In genomic region chr13:30688035-30688616, GRCm38 (mm10) we compare ENCODE assay signal across 24 mouse cellular contexts.
"Had no signal": no experiment of that assay in that cellular context is flagged by ENCODE, and none has a peak within 500 bp of the region (broad histone marks: within the 10 kb centered on the region; RNA-seq: fewer than 3 reads in every experiment).

No protein-coding gene starts in this region.

- H3K4me1 ChIP-seq: heart, embryonic 13.5 days; hindbrain, embryonic 13.5 days; hindbrain, embryonic 15.5 days; liver, embryonic 12.5 days had no signal

- H3K9ac ChIP-seq: heart, embryonic 13.5 days; heart, embryonic 15.5 days; hindbrain, embryonic 13.5 days; hindbrain, embryonic 15.5 days; limb, embryonic 13.5 days; limb, embryonic 15.5 days; liver, embryonic 12.5 days; liver, embryonic 14.5 days had no signal

- H3K27me3 ChIP-seq: heart, embryonic 13.5 days; heart, embryonic 15.5 days; hindbrain, embryonic 13.5 days; hindbrain, embryonic 15.5 days; limb, embryonic 13.5 days; limb, embryonic 15.5 days; liver, embryonic 12.5 days had no signal

- H3K4me2 ChIP-seq: heart, embryonic 11.5 days; heart, embryonic 13.5 days; heart, embryonic 15.5 days; hindbrain, embryonic 13.5 days; hindbrain, embryonic 15.5 days; limb, embryonic 13.5 days; limb, embryonic 15.5 days; liver, embryonic 12.5 days had no signal

- H3K36me3 ChIP-seq: heart, embryonic 13.5 days; heart, embryonic 15.5 days; hindbrain, embryonic 13.5 days; hindbrain, embryonic 15.5 days; limb, embryonic 13.5 days; limb, embryonic 15.5 days; liver, embryonic 12.5 days had no signal

- H3K9me3 ChIP-seq: heart, embryonic 13.5 days; heart, embryonic 15.5 days; hindbrain, embryonic 13.5 days; hindbrain, embryonic 15.5 days; limb, embryonic 13.5 days; limb, embryonic 15.5 days; liver, embryonic 12.5 days had no signal

- DNase-seq: gastrocnemius, postnatal 25 days; heart, adult 11 months; heart, adult 2 months; heart, postnatal 14 days; heart, postnatal 36 days; kidney, adult 11 months; kidney, adult 8-10 months; kidney, postnatal 10 days; kidney, postnatal 25 days; kidney, postnatal 4 days; layer of hippocampus, adult 9-11 months; layer of hippocampus, postnatal 36 days; left cerebral cortex, postnatal 4 days had no signal

- H3K4me3 ChIP-seq: heart, adult 2 months; heart, embryonic 13.5 days; heart, embryonic 15.5 days; hindbrain, embryonic 13.5 days; hindbrain, embryonic 15.5 days; limb, embryonic 13.5 days; limb, embryonic 15.5 days; liver, embryonic 12.5 days had no signal

- H3K27ac ChIP-seq: heart, adult 2 months; heart, embryonic 13.5 days; heart, embryonic 15.5 days; hindbrain, embryonic 13.5 days; hindbrain, embryonic 15.5 days; hindbrain, postnatal 0 days; limb, embryonic 13.5 days; limb, embryonic 15.5 days; liver, embryonic 12.5 days; liver, embryonic 14.5 days had no signal

- ATAC-seq: hindbrain, postnatal 0 days; intestine, embryonic 16.5 days; liver, embryonic 12.5 days had no signal
